Mouse (Mus musculus) forebrain, embryonic 12.5 days (tissue): Measurements from ENCODE around the gene Cmip. TPM values are rescaled to one million over a fixed set of nuclear protein-coding genes. Genes with fewer than 3 reads are reported as not detected.

ENCODE experiments used
- ATAC-seq: fragments of 200-750 bp; cut with Nextera tagmentation; 2 replicates; pipeline ENCODE4 v1.8.0; 2017; ENCODE audit warnings: moderate TSS enrichment; ENCODE audit not compliant: low FRiP score
- H3K27ac ChIP-seq: fragments of 300-500 bp; sonication (generic); 2 replicates; pipeline ENCODE4 v1.5.1; 2016; ENCODE audit warnings: mild to moderate bottlenecking
- H3K27me3 ChIP-seq: fragments of 300-500 bp; sonication (generic); 2 replicates; pipeline ENCODE4 v1.6.1; 2016; ENCODE audit warnings: mild to moderate bottlenecking
- H3K36me3 ChIP-seq: fragments of 300-500 bp; sonication (generic); replicated peaks from 2 replicates; pipeline ENCODE4 v1.6.1; 2016; ENCODE audit warnings: mild to moderate bottlenecking
- H3K4me1 ChIP-seq: fragments of 300-500 bp; sonication (generic); 2 replicates; pipeline ENCODE4 v1.6.1; 2016
- H3K4me2 ChIP-seq: fragments of 300-500 bp; sonication (generic); 2 replicates; pipeline ENCODE4 v1.6.1; 2016; ENCODE audit warnings: mild to moderate bottlenecking, moderate library complexity
- H3K4me3 ChIP-seq: fragments of 300-500 bp; sonication (generic); replicated peaks from 2 replicates; pipeline ENCODE4 v1.5.1; 2016; ENCODE audit warnings: mild to moderate bottlenecking
- H3K9ac ChIP-seq: fragments of 300-500 bp; sonication (generic); 2 replicates; pipeline ENCODE4 v1.6.1; 2016; ENCODE audit warnings: mild to moderate bottlenecking
- H3K9me3 ChIP-seq: fragments of 300-500 bp; sonication (generic); 2 replicates; pipeline ENCODE4 v1.6.1; 2016
- WGBS: fragments of 180-500 bp; shearing (Covaris S2); methylation state at CpG from one replicate; pipeline ENCODE4 v1.1.7; 2016; 5-methylcytosine and 5-hydroxymethylcytosine counted together
- polyA plus RNA-seq: library from polyadenylated mRNA; unstranded; fragments of >200 nt; fragmentation: Nextera tagmentation; extraction: Ambion mirVana; gene quantifications from 2 replicates; pipeline ENCODE4 v1.2.1, GENCODE M21; 2016

Gene Cmip
- polyA plus RNA-seq, 1 experiment from 2014 or later = 30.5 TPM

DNA sequence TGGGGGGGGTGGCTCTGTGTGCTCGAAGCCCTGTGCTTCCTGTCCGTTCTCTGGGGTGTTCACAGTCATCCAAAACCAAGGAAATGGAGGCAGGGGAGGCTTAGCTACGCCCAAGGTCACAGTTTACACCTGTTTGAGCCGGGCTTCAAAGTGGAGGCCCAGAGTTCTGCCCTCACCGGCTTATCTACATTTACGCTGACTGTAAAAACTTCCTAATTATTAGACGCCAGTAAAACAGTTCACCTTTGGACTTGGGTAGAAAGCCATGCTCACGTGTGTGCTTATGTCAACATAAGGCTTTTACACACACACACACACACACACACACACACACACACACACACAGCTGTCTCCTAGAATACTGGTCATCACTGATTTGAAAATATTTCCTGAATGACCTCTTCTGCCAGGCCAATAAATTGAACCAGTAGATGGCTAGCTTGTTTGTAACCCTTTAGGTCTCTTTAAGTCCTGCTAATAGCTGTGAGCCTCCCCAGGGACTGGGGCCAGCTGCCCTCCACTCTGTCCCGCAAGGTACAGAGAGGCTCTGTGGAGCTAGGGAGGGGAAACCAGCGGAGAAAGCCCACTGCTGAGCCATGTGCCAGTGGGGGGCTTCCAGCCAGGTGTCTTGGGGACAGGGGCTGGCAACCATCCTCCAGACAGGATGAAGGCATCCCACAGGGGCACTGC lies 77.3 kb downstream of the Cmip start:
- Histone ChIP-seq H3K36me3 (no peaks in the 10 kb centered on the region), H3K27ac (peak overlapping the region; percentile 63), H3K4me1 (peaks cover 55% of the 10 kb centered on the region), H3K4me2 (no peak overlapping the region), H3K9me3 (no peaks in the 10 kb centered on the region), H3K27me3 (no peaks in the 10 kb centered on the region), H3K9ac (no peak overlapping the region), H3K4me3 (no peak overlapping the region)
- ATAC-seq = no peak
- WGBS = 78% methylated on average over 10 of the region's 10 CpGs

DNA sequence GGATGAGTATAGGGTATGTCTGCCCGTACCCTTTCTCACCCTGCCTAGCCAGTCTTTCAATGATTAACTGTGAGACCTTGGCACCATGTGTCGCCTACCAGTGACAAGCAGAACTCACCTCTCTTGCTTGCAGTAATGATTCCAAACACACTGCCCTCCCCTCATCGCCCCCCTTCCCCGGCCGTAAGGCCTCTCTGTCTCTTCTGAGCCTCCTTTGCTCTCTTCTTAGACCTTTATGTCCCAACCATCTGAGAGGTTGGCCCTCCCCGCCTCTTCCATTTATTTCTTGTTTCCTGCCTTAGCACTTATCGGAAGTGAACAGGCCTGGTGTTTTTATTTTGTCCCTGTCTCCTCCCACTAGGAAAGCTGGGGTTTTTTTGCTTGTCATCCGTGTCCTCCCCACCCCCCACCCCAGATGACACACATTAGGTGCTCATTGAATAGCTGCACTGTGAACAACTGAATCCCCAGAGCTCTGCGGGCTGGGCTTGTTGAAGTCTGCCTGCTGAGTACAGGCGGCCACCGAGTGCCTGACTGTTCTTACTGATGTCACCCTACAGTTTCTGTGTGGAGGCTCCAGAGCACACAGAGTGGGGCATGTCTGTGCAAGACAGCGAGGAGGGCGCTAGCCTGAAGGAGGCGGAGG lies 78.0 kb downstream of the Cmip start:
- WGBS = 49% methylated on average over 14 of the region's 14 CpGs
- Histone ChIP-seq H3K27ac (peak overlapping the region; percentile 54), H3K9me3 (no peaks in the 10 kb centered on the region), H3K27me3 (no peaks in the 10 kb centered on the region), H3K4me3 (no peak overlapping the region), H3K36me3 (no peaks in the 10 kb centered on the region), H3K9ac (0 out of 2 replicates have a peak overlapping the region, but pooled peaks have one; percentile 29), H3K4me2 (no peak overlapping the region), H3K4me1 (peaks cover 56% of the 10 kb centered on the region)
- peak; percentile 15; the same call in 1 of the 2 replicates for ATAC-seq

DNA sequence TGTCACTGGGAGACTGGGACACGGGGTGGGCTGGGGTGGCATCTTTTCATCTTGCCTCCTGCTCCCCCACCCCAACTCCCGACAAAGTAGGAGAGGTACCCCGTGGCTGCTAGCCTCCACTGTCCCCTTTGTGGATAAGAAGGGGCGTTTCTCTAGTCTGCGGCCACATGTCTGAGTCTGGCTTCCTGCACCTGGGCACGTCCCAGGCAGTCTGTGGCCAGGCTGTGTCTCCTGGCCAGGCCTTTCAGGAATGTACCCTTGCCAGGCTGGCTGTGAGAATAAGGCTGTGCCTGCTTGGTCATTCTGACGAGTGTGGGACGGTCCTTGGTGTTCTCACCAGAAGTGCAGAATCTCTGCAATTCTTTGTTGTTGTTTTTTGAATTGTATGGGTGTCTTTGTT lies 78.6 kb downstream of the Cmip start:
- H3K9me3 ChIP-seq = no peaks in the 10 kb centered on the region
- no peaks in the 10 kb centered on the region for H3K36me3 ChIP-seq
- 56% methylated on average over 8 of the region's 8 CpGs for WGBS
- no peaks in the 10 kb centered on the region for H3K27me3 ChIP-seq
- H3K27ac ChIP-seq = peak overlapping the region; percentile 54
- no peak overlapping the region for H3K4me2 ChIP-seq
- no peak overlapping the region for H3K4me3 ChIP-seq
- 0 out of 2 replicates have a peak overlapping the region, but pooled peaks have one; percentile 29 for H3K9ac ChIP-seq
- peaks cover 59% of the 10 kb centered on the region for H3K4me1 ChIP-seq
- peak; percentile 3; the same call in 1 of the 2 replicates for ATAC-seq

GRCm38 (mm10) chr8:117337188-117337587 lies 80.3 kb downstream of the Cmip start:
- Histone ChIP-seq H3K36me3 (no peaks in the 10 kb centered on the region), H3K9me3 (no peaks in the 10 kb centered on the region), H3K4me2 (no peak overlapping the region), H3K27ac (no peak overlapping the region), H3K9ac (no peak overlapping the region), H3K4me1 (peaks cover 57% of the 10 kb centered on the region), H3K4me3 (no peak overlapping the region), H3K27me3 (no peaks in the 10 kb centered on the region)
- 94% methylated on average over 3 of the region's 3 CpGs for WGBS
- ATAC-seq = no peak

GRCm38 (mm10) chr8:117338678-117339077 lies 81.8 kb downstream of the Cmip start:
- Histone ChIP-seq H3K9me3 (no peaks in the 10 kb centered on the region), H3K9ac (no peak overlapping the region), H3K4me3 (no peak overlapping the region), H3K36me3 (no peaks in the 10 kb centered on the region), H3K27me3 (no peaks in the 10 kb centered on the region), H3K4me2 (no peak overlapping the region), H3K27ac (no peak overlapping the region), H3K4me1 (peaks cover 42% of the 10 kb centered on the region)
- no peak for ATAC-seq
- 72% methylated on average over 2 of the region's 2 CpGs for WGBS

DNA sequence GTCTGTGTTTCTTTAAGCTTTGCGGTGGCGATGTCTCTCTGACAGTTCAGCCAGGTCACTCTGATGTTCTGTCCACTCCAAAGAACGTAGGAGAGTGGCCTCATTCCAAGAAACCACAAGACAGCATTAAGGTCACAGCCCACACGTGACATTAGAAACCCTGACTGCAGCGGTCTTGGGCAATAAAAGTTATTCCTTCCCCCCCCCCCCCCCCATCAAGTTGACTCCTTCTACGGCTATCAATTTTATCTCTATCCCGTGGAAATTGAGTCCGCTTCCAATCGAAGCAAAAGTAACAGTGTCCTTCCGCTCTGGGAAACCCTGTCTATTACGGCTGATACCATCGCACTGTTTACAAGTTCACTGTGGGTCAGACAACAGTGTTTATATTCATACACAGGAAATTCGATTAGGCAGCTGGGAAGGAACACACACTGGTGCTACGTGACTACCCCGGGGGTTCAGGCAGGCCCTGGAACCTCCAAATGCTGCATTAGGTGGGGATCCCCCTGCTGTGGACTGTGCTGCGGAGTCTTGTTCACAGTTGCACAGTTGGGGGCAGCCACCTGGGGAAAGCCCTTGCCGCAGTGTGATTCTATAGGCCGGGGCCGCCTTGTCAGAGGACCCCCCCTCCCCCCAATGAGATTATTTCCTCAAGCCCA lies 82.6 kb downstream of the Cmip start:
- H3K9ac ChIP-seq = no peak overlapping the region
- WGBS = 50% methylated on average over 19 of the region's 19 CpGs
- H3K4me2 ChIP-seq = no peak overlapping the region
- no peaks in the 10 kb centered on the region for H3K27me3 ChIP-seq
- H3K9me3 ChIP-seq = no peaks in the 10 kb centered on the region
- H3K4me1 ChIP-seq = peaks cover 34% of the 10 kb centered on the region
- H3K36me3 ChIP-seq = no peaks in the 10 kb centered on the region
- no peak overlapping the region for H3K4me3 ChIP-seq
- ATAC-seq = no peak
- H3K27ac ChIP-seq = peak overlapping the region; percentile 59; the same call in 1 of the 2 replicates

DNA sequence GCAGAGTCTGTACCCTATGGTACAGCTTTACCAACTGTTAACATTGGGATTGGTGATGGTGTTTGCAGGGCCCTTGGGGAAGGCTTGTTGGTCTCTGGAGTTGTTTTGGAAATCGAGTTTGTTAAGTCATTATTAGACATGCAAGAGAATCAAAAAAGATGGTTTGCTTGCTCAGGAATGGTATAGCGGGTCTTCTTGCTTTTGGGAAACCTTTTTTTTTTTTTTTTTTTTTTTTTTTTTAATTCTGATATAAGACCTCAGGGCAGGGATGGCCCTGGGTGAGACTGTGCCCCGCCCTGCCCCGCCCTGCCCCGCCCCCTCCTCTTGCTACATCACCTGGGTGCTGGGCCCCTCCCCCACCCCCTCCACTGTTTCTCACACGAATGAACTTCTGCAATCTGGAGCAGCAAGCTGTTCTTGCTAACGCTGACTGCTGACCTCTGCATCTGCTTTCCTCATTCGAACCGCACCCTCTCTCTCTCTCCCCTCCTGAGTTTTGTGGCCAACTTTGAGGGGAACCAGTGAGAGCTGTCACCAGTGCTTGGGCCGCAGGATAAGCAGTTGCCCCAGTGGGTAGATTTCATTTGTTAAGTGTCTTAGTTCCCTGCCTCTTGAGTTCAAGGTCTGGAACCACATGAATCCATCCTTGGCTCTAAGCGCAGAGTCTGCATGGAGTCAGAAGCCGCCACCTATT lies 83.2 kb downstream of the Cmip start:
- Histone ChIP-seq H3K4me3 (no peak overlapping the region), H3K4me1 (peaks cover 28% of the 10 kb centered on the region), H3K9me3 (no peaks in the 10 kb centered on the region)

DNA sequence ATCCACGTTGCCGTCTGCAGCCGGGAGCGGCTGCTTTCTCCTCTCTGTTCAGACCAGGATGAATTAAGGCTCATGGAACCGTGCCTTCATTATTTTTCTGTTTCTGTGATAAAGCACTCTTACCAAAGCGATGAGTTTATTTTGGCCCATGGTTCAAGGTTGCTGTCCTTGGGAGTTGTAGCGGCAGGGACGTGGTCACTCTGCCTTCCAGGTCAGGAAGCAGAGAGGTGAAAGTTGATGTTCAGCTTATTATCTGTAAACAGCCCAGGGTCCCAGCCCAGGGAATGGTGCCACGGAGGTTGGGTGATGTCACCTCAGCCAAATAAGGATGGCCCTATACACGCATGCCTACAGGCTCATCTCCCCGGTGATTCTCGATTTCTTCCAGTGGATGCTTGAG lies 83.9 kb downstream of the Cmip start:
- H3K4me1 ChIP-seq = peaks cover 22% of the 10 kb centered on the region
- no peaks in the 10 kb centered on the region for H3K27me3 ChIP-seq
- H3K9me3 ChIP-seq = no peaks in the 10 kb centered on the region
- H3K36me3 ChIP-seq = no peaks in the 10 kb centered on the region
- no peak overlapping the region for H3K9ac ChIP-seq
- WGBS = 91% methylated on average over 12 of the region's 12 CpGs
- no peak for ATAC-seq
- no peak overlapping the region for H3K4me3 ChIP-seq
- no peak overlapping the region for H3K27ac ChIP-seq
- no peak overlapping the region for H3K4me2 ChIP-seq

More for the DNA sequence above, 83.2 kb downstream of the Cmip start:
- no peak for ATAC-seq
- H3K27me3 ChIP-seq = no peaks in the 10 kb centered on the region
- no peak overlapping the region for H3K4me2 ChIP-seq
- H3K27ac ChIP-seq = no peak overlapping the region
- H3K9ac ChIP-seq = no peak overlapping the region
- no peaks in the 10 kb centered on the region for H3K36me3 ChIP-seq
- WGBS = 53% methylated on average over 10 of the region's 12 CpGs

- 82% methylated on average over 8 of the region's 8 CpGs for WGBS
Measured at GRCm38 (mm10) chr8:117342735-117343385, 86.0 kb downstream of the Cmip start.

DNA sequence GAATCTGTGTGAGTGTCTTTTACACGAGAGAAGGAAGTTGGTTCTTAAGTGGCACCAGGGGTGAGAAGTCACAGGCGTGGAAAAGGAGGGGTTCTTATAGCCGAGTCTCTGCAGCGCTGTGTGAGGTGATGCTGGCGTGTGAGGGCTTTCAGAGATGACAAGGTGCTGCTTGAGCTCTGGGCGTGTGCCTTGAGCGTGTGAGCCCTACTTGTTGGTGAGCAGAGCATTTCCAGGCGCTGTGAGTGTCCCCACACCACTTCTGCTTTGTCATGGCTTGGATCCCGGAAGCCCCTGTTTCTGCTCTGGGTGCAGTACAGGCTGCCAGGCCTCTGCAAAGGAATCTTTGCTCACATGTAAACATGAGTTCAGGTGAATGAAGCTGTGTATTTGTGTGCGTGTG lies 86.6 kb downstream of the Cmip start:
- H3K27ac ChIP-seq = no peak overlapping the region
- no peaks in the 10 kb centered on the region for H3K36me3 ChIP-seq
- WGBS = 87% methylated on average over 10 of the region's 10 CpGs
- no peak overlapping the region for H3K9ac ChIP-seq
- H3K4me3 ChIP-seq = no peak overlapping the region
- no peak overlapping the region for H3K4me2 ChIP-seq
- ATAC-seq = no peak
- no peaks in the 10 kb centered on the region for H3K27me3 ChIP-seq
- peaks cover 31% of the 10 kb centered on the region for H3K4me1 ChIP-seq
- no peaks in the 10 kb centered on the region for H3K9me3 ChIP-seq

More at GRCm38 (mm10) chr8:117342735-117343385, 86.0 kb downstream of the Cmip start:
- Histone ChIP-seq H3K27me3 (no peaks in the 10 kb centered on the region), H3K27ac (no peak overlapping the region), H3K9ac (no peak overlapping the region), H3K36me3 (no peaks in the 10 kb centered on the region), H3K4me2 (no peak overlapping the region), H3K4me3 (no peak overlapping the region), H3K9me3 (no peaks in the 10 kb centered on the region), H3K4me1 (peaks cover 28% of the 10 kb centered on the region)
- ATAC-seq = no peak

- H3K9ac ChIP-seq = no peak overlapping the region
- no peak for ATAC-seq
- no peak overlapping the region for H3K4me3 ChIP-seq
- H3K9me3 ChIP-seq = no peaks in the 10 kb centered on the region
- H3K36me3 ChIP-seq = no peaks in the 10 kb centered on the region
- H3K4me1 ChIP-seq = peaks cover 29% of the 10 kb centered on the region
- no peaks in the 10 kb centered on the region for H3K27me3 ChIP-seq
- WGBS = 93% methylated on average over 11 of the region's 11 CpGs
- no peak overlapping the region for H3K4me2 ChIP-seq
- no peak overlapping the region for H3K27ac ChIP-seq
Measured at GRCm38 (mm10) chr8:117344899-117345298, 88.0 kb downstream of the Cmip start.

- H3K27me3 ChIP-seq = no peaks in the 10 kb centered on the region
- H3K4me1 ChIP-seq = peaks cover 25% of the 10 kb centered on the region
- no peak overlapping the region for H3K4me3 ChIP-seq
- WGBS = 92% methylated on average over 11 of the region's 11 CpGs
- no peak overlapping the region for H3K9ac ChIP-seq
- no peak for ATAC-seq
- no peaks in the 10 kb centered on the region for H3K36me3 ChIP-seq
- H3K4me2 ChIP-seq = no peak overlapping the region
- H3K9me3 ChIP-seq = no peaks in the 10 kb centered on the region
- no peak overlapping the region for H3K27ac ChIP-seq
Measured at GRCm38 (mm10) chr8:117345376-117345775, 88.5 kb downstream of the Cmip start.
